Mouse (Mus musculus): Measurements from ENCODE around the gene Fam185a. TPM values are rescaled to one million over a fixed set of nuclear protein-coding genes. Genes with fewer than 3 reads are reported as not detected.
A peak's percentile ranks its signal among the peaks of the same experiment; 100 is the strongest.

The Fam185a gene
- polyA plus RNA-seq, 1 experiment from 2014 or later, result 6.4 TPM

- 82% methylated on average over 2 of the region's 2 CpGs for WGBS
- no peak for ATAC-seq (ENCODE audit: low read depth)
- Histone ChIP-seq H3K27me3 (no peaks in the 10 kb centered on the region), H3K27ac (replicated peaks) (no peak overlapping the region), H3K9me3 (no peaks in the 10 kb centered on the region), H3K4me1 (replicated peaks) (no peaks in the 10 kb centered on the region), H3K4me3 (no peak overlapping the region), H3K9ac (no peak overlapping the region), H3K36me3 (no peaks in the 10 kb centered on the region), H3K4me2 (no peak overlapping the region)
Measured at GRCm38 (mm10) chr5:21500941-21501340, 76.2 kb downstream of the Fam185a start.

GRCm38 (mm10) chr5:21502936-21503610 lies 78.3 kb downstream of the Fam185a start:
- Histone ChIP-seq H3K27ac (replicated peaks) (no peak overlapping the region), H3K4me1 (replicated peaks) (no peaks in the 10 kb centered on the region), H3K36me3 (no peaks in the 10 kb centered on the region), H3K4me3 (no peak overlapping the region), H3K4me2 (no peak overlapping the region), H3K9me3 (no peaks in the 10 kb centered on the region), H3K9ac (no peak overlapping the region), H3K27me3 (no peaks in the 10 kb centered on the region)
- no peak for ATAC-seq (ENCODE audit: low read depth)
- WGBS, result 83% methylated on average over 13 of the region's 13 CpGs

- H3K9ac ChIP-seq, result no peak overlapping the region
- no peaks in the 10 kb centered on the region for H3K4me1 ChIP-seq (replicated peaks)
- H3K36me3 ChIP-seq, result no peaks in the 10 kb centered on the region
- WGBS, result 87% methylated on average over 8 of the region's 8 CpGs
- no peak overlapping the region for H3K4me2 ChIP-seq
- H3K27ac ChIP-seq (replicated peaks), result no peak overlapping the region
- no peak overlapping the region for H3K4me3 ChIP-seq
- H3K27me3 ChIP-seq, result no peaks in the 10 kb centered on the region
- ATAC-seq (ENCODE audit: low read depth), result no peak
- no peaks in the 10 kb centered on the region for H3K9me3 ChIP-seq
Measured at GRCm38 (mm10) chr5:21505159-21505558, 80.4 kb downstream of the Fam185a start.

GRCm38 (mm10) chr5:21506887-21507286 lies 82.1 kb downstream of the Fam185a start:
- no peak for ATAC-seq (ENCODE audit: low read depth)
- Histone ChIP-seq H3K4me1 (replicated peaks) (no peaks in the 10 kb centered on the region), H3K36me3 (no peaks in the 10 kb centered on the region), H3K9ac (no peak overlapping the region), H3K4me2 (no peak overlapping the region), H3K4me3 (no peak overlapping the region), H3K27me3 (no peaks in the 10 kb centered on the region), H3K9me3 (no peaks in the 10 kb centered on the region), H3K27ac (replicated peaks) (no peak overlapping the region)
- WGBS, result 74% methylated on average over 1 of the region's 1 CpGs

GRCm38 (mm10) chr5:21509801-21510200 lies 85.0 kb downstream of the Fam185a start:
- no peak overlapping the region for H3K9ac ChIP-seq
- H3K4me2 ChIP-seq, result no peak overlapping the region
- no peaks in the 10 kb centered on the region for H3K9me3 ChIP-seq
- H3K27ac ChIP-seq (replicated peaks), result no peak overlapping the region
- no peak overlapping the region for H3K4me3 ChIP-seq
- no peaks in the 10 kb centered on the region for H3K4me1 ChIP-seq (replicated peaks)
- H3K27me3 ChIP-seq, result no peaks in the 10 kb centered on the region
- ATAC-seq (ENCODE audit: low read depth), result no peak
- WGBS, result 78% methylated on average over 4 of the region's 4 CpGs
- no peaks in the 10 kb centered on the region for H3K36me3 ChIP-seq

- 69% methylated on average over 10 of the region's 10 CpGs for WGBS
- Histone ChIP-seq H3K9me3 (no peaks in the 10 kb centered on the region), H3K4me3 (no peak overlapping the region), H3K4me2 (no peak overlapping the region), H3K4me1 (replicated peaks) (no peaks in the 10 kb centered on the region), H3K9ac (no peak overlapping the region), H3K36me3 (no peaks in the 10 kb centered on the region), H3K27ac (replicated peaks) (no peak overlapping the region), H3K27me3 (no peaks in the 10 kb centered on the region)
- no peak for ATAC-seq (ENCODE audit: low read depth)
Measured at GRCm38 (mm10) chr5:21513363-21513762, 88.6 kb downstream of the Fam185a start.

- H3K36me3 ChIP-seq, result no peaks in the 10 kb centered on the region
- no peak for ATAC-seq (ENCODE audit: low read depth)
- no peaks in the 10 kb centered on the region for H3K9me3 ChIP-seq
- H3K9ac ChIP-seq, result no peak overlapping the region
- H3K4me2 ChIP-seq, result no peak overlapping the region
- 97% methylated on average over 2 of the region's 2 CpGs for WGBS
- H3K4me3 ChIP-seq, result no peak overlapping the region
- no peak overlapping the region for H3K27ac ChIP-seq (replicated peaks)
- H3K4me1 ChIP-seq (replicated peaks), result no peaks in the 10 kb centered on the region
- H3K27me3 ChIP-seq, result no peaks in the 10 kb centered on the region
Measured at GRCm38 (mm10) chr5:21517562-21517961, 92.8 kb downstream of the Fam185a start.

- Histone ChIP-seq H3K27me3 (no peaks in the 10 kb centered on the region), H3K36me3 (no peaks in the 10 kb centered on the region), H3K4me2 (no peak overlapping the region), H3K27ac (replicated peaks) (no peak overlapping the region), H3K4me1 (replicated peaks) (no peaks in the 10 kb centered on the region), H3K9ac (no peak overlapping the region), H3K4me3 (no peak overlapping the region), H3K9me3 (no peaks in the 10 kb centered on the region)
- WGBS, result 76% methylated on average over 4 of the region's 4 CpGs
- no peak for ATAC-seq (ENCODE audit: low read depth)
Measured at GRCm38 (mm10) chr5:21518207-21518606, 93.4 kb downstream of the Fam185a start.

- 88% methylated on average over 3 of the region's 3 CpGs for WGBS
- H3K27me3 ChIP-seq, result no peaks in the 10 kb centered on the region
- H3K27ac ChIP-seq (replicated peaks), result no peak overlapping the region
- ATAC-seq (ENCODE audit: low read depth), result no peak
- H3K9me3 ChIP-seq, result no peaks in the 10 kb centered on the region
- no peak overlapping the region for H3K4me2 ChIP-seq
- H3K4me1 ChIP-seq (replicated peaks), result no peaks in the 10 kb centered on the region
- H3K36me3 ChIP-seq, result no peaks in the 10 kb centered on the region
- H3K9ac ChIP-seq, result no peak overlapping the region
- H3K4me3 ChIP-seq, result no peak overlapping the region
Measured at GRCm38 (mm10) chr5:21519166-21519565, 94.4 kb downstream of the Fam185a start.

GRCm38 (mm10) chr5:21526835-21527485 lies 102.2 kb downstream of the Fam185a start:
- Histone ChIP-seq H3K4me2 (no peak overlapping the region), H3K4me3 (no peak overlapping the region), H3K4me1 (replicated peaks) (peaks cover 17% of the 10 kb centered on the region; the same call in 1 of the 2 replicates), H3K36me3 (no peaks in the 10 kb centered on the region), H3K9me3 (peaks cover 6% of the 10 kb centered on the region; the same call in 1 of the 2 replicates), H3K27ac (replicated peaks) (no peak overlapping the region), H3K27me3 (no peaks in the 10 kb centered on the region), H3K9ac (no peak overlapping the region)
- 24% methylated on average over 11 of the region's 11 CpGs for WGBS
- ATAC-seq (ENCODE audit: low read depth), result no peak

- H3K4me2 ChIP-seq, result no peak overlapping the region
- no peak for ATAC-seq (ENCODE audit: low read depth)
- no peak overlapping the region for H3K27ac ChIP-seq (replicated peaks)
- H3K27me3 ChIP-seq, result no peaks in the 10 kb centered on the region
- no peak overlapping the region for H3K4me3 ChIP-seq
- 43% methylated on average over 4 of the region's 4 CpGs for WGBS
- no peak overlapping the region for H3K9ac ChIP-seq
- H3K4me1 ChIP-seq (replicated peaks), result peaks cover 17% of the 10 kb centered on the region; the same call in 1 of the 2 replicates
- peaks cover 6% of the 10 kb centered on the region; the same call in 1 of the 2 replicates for H3K9me3 ChIP-seq
- no peaks in the 10 kb centered on the region for H3K36me3 ChIP-seq
Measured at GRCm38 (mm10) chr5:21527488-21527911, 102.7 kb downstream of the Fam185a start.

GRCm38 (mm10) chr5:21528068-21528842 lies 103.5 kb downstream of the Fam185a start:
- Histone ChIP-seq H3K9me3 (peaks cover 6% of the 10 kb centered on the region; the same call in 1 of the 2 replicates), H3K36me3 (no peaks in the 10 kb centered on the region), H3K27me3 (no peaks in the 10 kb centered on the region), H3K27ac (replicated peaks) (no peak overlapping the region), H3K4me1 (replicated peaks) (peaks cover 17% of the 10 kb centered on the region; the same call in 1 of the 2 replicates), H3K4me2 (no peak overlapping the region), H3K4me3 (no peak overlapping the region), H3K9ac (no peak overlapping the region)
- peak; percentile 74; the same call in 1 of the 2 replicates for ATAC-seq (ENCODE audit: low read depth)
- 53% methylated on average over 15 of the region's 15 CpGs for WGBS
